Comparison of ENCODE assay signal across 28 mouse cellular contexts in genomic region chr16:84705507-84705906, GRCm38 (mm10).
"Had no signal": no experiment of that assay in that cellular context is flagged by ENCODE, and none has a peak within 500 bp of the region (broad histone marks: within the 10 kb centered on the region; RNA-seq: fewer than 3 reads in every experiment).

No protein-coding gene starts in this region.

- H3K36me3 ChIP-seq: limb, embryonic 10.5 days; limb, embryonic 12.5 days; limb, embryonic 13.5 days; limb, embryonic 15.5 days; liver, embryonic 12.5 days; liver, embryonic 13.5 days; liver, embryonic 15.5 days; lung, embryonic 15.5 days; midbrain, embryonic 10.5 days; midbrain, embryonic 12.5 days; midbrain, embryonic 13.5 days; midbrain, embryonic 15.5 days; neural tube, embryonic 12.5 days had no signal

- H3K9ac ChIP-seq: limb, embryonic 12.5 days; limb, embryonic 13.5 days; limb, embryonic 15.5 days; liver, embryonic 12.5 days; liver, embryonic 13.5 days; liver, embryonic 14.5 days; liver, embryonic 15.5 days; liver, postnatal 0 days; lung, embryonic 14.5 days; lung, embryonic 15.5 days; midbrain, embryonic 12.5 days; midbrain, embryonic 13.5 days; midbrain, embryonic 15.5 days; neural tube, embryonic 12.5 days had no signal

- H3K4me3 ChIP-seq: limb, embryonic 10.5 days; limb, embryonic 12.5 days; limb, embryonic 13.5 days; limb, embryonic 15.5 days; liver, embryonic 12.5 days; liver, embryonic 13.5 days; liver, embryonic 15.5 days; lung, embryonic 15.5 days; megakaryocyte, embryonic 14.5 days; midbrain, embryonic 10.5 days; midbrain, embryonic 12.5 days; midbrain, embryonic 13.5 days; midbrain, embryonic 15.5 days; neural tube, embryonic 12.5 days had no signal

- H3K4me2 ChIP-seq: limb, embryonic 12.5 days; limb, embryonic 13.5 days; limb, embryonic 15.5 days; liver, embryonic 11.5 days; liver, embryonic 12.5 days; liver, embryonic 13.5 days; liver, embryonic 15.5 days; lung, embryonic 14.5 days; lung, embryonic 15.5 days; midbrain, embryonic 11.5 days; midbrain, embryonic 12.5 days; midbrain, embryonic 13.5 days; midbrain, embryonic 15.5 days; neural tube, embryonic 12.5 days had no signal

- DNase-seq: left cerebral cortex, postnatal 4 days; liver; liver, embryonic 13.5 days; liver, postnatal 0 days; lung, adult 18-20 months; lung, adult 2 months; lung, embryonic 14.5 days; lung, postnatal 10 days; lung, postnatal 14 days; lung, postnatal 4 days; midbrain, embryonic 14.5 days had no signal

- H3K4me1 ChIP-seq: liver, embryonic 12.5 days; liver, embryonic 13.5 days; liver, embryonic 15.5 days had no signal

- H3K27me3 ChIP-seq: limb, embryonic 15.5 days had no signal

- H3K9me3 ChIP-seq: limb, embryonic 10.5 days; limb, embryonic 12.5 days; limb, embryonic 13.5 days; limb, embryonic 15.5 days; liver, embryonic 12.5 days; liver, embryonic 13.5 days; liver, embryonic 15.5 days; lung, embryonic 15.5 days; megakaryocyte, embryonic 14.5 days; midbrain, embryonic 10.5 days; midbrain, embryonic 12.5 days; midbrain, embryonic 13.5 days; midbrain, embryonic 15.5 days; neural tube, embryonic 12.5 days had no signal

- H3K27ac ChIP-seq: limb, embryonic 10.5 days; limb, embryonic 12.5 days; limb, embryonic 13.5 days; limb, embryonic 15.5 days; liver, embryonic 12.5 days; liver, embryonic 13.5 days; liver, embryonic 14.5 days; liver, embryonic 15.5 days; lung, embryonic 15.5 days; macrophage; midbrain, embryonic 10.5 days; midbrain, embryonic 12.5 days; midbrain, embryonic 13.5 days; midbrain, embryonic 15.5 days; neural tube, embryonic 12.5 days had no signal
